Mouse (Mus musculus) liver, embryonic 11.5 days (tissue): ENCODE results near the gene Vdac1. TPM values are rescaled to one million over a fixed set of nuclear protein-coding genes. Genes with fewer than 3 reads are reported as not detected.
"Not testable (repeated sequence)": the region's sequence is repeated elsewhere in the genome, so short reads cannot be mapped to it uniquely, and the experiment has no call there.

Source experiments
- ATAC-seq: fragments of 200-750 bp; cut with Nextera tagmentation; replicated peaks from 2 replicates; pipeline ENCODE4 v1.8.0; 2017; ENCODE audit warnings: moderate number of reproducible peaks, mild to moderate bottlenecking, moderate TSS enrichment, moderate library complexity; ENCODE audit not compliant: low FRiP score
- DNase-seq: peaks from one replicate; pipeline ENCODE4 v3.0.0-alpha.2; 2017; ENCODE audit warnings: low spot score
- H3K27ac ChIP-seq: fragments of 300-500 bp; sonication (generic); 2 replicates; pipeline ENCODE4 v1.5.1; 2014; ENCODE audit warnings: mild to moderate bottlenecking, low read depth, low read length, control low read depth
- H3K27me3 ChIP-seq: fragments of 300-500 bp; sonication (generic); replicated peaks from 2 replicates; pipeline ENCODE4 v1.6.1; 2014; ENCODE audit warnings: low read length, mixed read lengths; ENCODE audit not compliant: control insufficient read depth, insufficient read depth
- H3K36me3 ChIP-seq: fragments of 300-500 bp; sonication (generic); 2 replicates; pipeline ENCODE4 v1.6.1; 2014; ENCODE audit warnings: mild to moderate bottlenecking, low read length, moderate library complexity, mixed read lengths; ENCODE audit not compliant: control insufficient read depth, insufficient read depth
- H3K4me1 ChIP-seq: fragments of 300-500 bp; sonication (generic); replicated peaks from 2 replicates; pipeline ENCODE4 v1.6.1; 2014; ENCODE audit warnings: low read length, mixed read lengths; ENCODE audit not compliant: control insufficient read depth, insufficient read depth
- H3K4me2 ChIP-seq: fragments of 300-500 bp; sonication (generic); 2 replicates; pipeline ENCODE4 v1.6.1; 2014; ENCODE audit warnings: mild to moderate bottlenecking, control low read depth, moderate library complexity
- H3K4me3 ChIP-seq: fragments of 300-500 bp; sonication (generic); 2 replicates; pipeline ENCODE4 v1.5.1; 2014; ENCODE audit warnings: low read depth, low read length, control low read depth
- H3K9ac ChIP-seq: fragments of 300-500 bp; sonication (generic); 2 replicates; pipeline ENCODE4 v1.6.1; 2014; ENCODE audit warnings: low read depth, low read length, control low read depth
- H3K9me3 ChIP-seq: fragments of 300-500 bp; sonication (generic); 2 replicates; pipeline ENCODE4 v1.6.1; 2016; ENCODE audit warnings: low read length, inconsistent platforms, mixed read lengths; ENCODE audit not compliant: control insufficient read depth
- WGBS: fragments of 180-500 bp; shearing (Covaris S2); extraction: QIAGEN DNeasy Blood & Tissue Kit; methylation state at CpG from one replicate; pipeline ENCODE4 v1.1.7; 2014; 5-methylcytosine and 5-hydroxymethylcytosine counted together
- polyA plus RNA-seq: library from polyadenylated mRNA; unstranded; fragments of >200 nt; fragmentation: Nextera tagmentation; extraction: Ambion mirVana; gene quantifications from 2 replicates; pipeline ENCODE4 v1.2.1, GENCODE M21; 2014

Vdac1 gene
- polyA plus RNA-seq, 1 experiment from 2014 or later, result 228 TPM

DNA sequence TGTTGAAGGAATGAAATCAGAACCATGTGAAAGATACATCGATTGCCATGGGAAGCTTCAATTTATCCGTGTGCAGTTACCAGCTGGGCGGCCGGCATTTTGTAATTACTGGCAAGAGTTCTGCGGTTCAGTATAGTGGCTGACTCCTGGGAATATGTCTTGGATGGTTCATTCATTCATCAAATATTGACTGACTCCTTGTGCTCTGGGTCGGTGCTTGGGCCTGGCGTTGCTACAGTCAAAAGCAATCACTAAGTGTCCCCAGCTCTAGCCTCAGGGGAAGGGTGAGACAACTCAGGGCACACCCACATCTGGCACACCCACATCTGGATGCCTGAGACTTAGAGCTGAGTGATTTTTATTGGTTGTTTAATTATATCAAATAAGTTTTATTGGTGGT lies 13.2 kb downstream of the Vdac1 start:
- H3K4me3 ChIP-seq, result no peak overlapping the region
- H3K9me3 ChIP-seq, result no peaks in the 10 kb centered on the region
- no peak overlapping the region for H3K9ac ChIP-seq
- H3K36me3 ChIP-seq, result peaks cover 29% of the 10 kb centered on the region
- 88% methylated on average over 7 of the region's 7 CpGs for WGBS
- H3K4me2 ChIP-seq, result no peak overlapping the region
- DNase-seq, result no peak
- H3K27me3 ChIP-seq, result no peaks in the 10 kb centered on the region
- peaks cover 12% of the 10 kb centered on the region for H3K4me1 ChIP-seq
- no peak overlapping the region for H3K27ac ChIP-seq
- no peak for ATAC-seq

DNA sequence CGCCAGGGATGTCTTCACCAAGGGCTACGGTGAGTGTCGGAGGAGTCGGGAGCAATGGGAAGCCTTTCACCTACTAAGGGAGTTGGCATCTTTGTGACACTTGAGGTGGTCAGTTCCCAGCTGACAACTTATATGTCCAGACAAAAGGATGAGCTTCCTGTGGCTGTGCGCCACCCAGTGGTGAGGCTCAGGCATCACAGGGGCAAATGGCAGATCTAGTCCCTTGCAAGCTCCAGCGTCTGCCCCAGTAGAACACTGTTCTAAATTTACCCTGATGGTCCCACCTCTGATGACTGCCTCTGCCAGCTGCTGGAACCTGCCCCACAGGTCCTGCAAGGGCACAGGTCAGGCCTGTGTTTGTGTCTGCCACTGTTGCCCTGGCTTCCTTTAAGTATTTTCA lies 13.7 kb downstream of the Vdac1 start:
- no peaks in the 10 kb centered on the region for H3K27me3 ChIP-seq
- H3K36me3 ChIP-seq, result peaks cover 31% of the 10 kb centered on the region
- H3K4me2 ChIP-seq, result no peak overlapping the region
- no peak overlapping the region for H3K9ac ChIP-seq
- H3K27ac ChIP-seq, result no peak overlapping the region
- H3K9me3 ChIP-seq, result no peaks in the 10 kb centered on the region
- 59% methylated on average over 6 of the region's 6 CpGs for WGBS
- ATAC-seq (no peak; the same call in 1 of the 2 replicates), DNase-seq (peak; percentile 54)
- H3K4me1 ChIP-seq, result peaks cover 12% of the 10 kb centered on the region
- H3K4me3 ChIP-seq, result no peak overlapping the region

DNA sequence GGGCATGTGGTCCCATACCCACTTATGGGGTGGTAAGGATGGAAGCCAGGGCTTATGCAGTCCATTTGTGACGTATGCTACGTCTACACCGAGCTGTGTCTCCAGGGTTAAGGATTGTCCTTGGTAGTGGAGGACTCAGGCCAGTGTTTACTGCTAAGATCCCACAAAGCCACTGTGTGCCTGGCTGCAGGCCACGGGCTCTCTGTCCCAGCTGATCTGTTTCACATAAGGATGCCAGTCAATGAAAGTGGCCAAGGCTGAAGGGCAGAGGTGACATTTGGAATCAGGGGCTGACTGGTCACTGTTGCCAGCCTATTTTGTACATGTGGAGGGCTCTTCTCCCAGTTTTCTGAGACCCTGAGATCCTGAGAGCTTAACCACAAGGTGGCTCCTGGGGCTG lies 16.9 kb downstream of the Vdac1 start:
- Histone ChIP-seq H3K4me1 (no peaks in the 10 kb centered on the region), H3K27ac (no peak overlapping the region), H3K27me3 (no peaks in the 10 kb centered on the region), H3K4me3 (no peak overlapping the region), H3K36me3 (peaks cover 47% of the 10 kb centered on the region), H3K9me3 (no peaks in the 10 kb centered on the region), H3K9ac (no peak overlapping the region), H3K4me2 (no peak overlapping the region)
- ATAC-seq (no peak), DNase-seq (no peak)
- 97% methylated on average over 4 of the region's 4 CpGs for WGBS

DNA sequence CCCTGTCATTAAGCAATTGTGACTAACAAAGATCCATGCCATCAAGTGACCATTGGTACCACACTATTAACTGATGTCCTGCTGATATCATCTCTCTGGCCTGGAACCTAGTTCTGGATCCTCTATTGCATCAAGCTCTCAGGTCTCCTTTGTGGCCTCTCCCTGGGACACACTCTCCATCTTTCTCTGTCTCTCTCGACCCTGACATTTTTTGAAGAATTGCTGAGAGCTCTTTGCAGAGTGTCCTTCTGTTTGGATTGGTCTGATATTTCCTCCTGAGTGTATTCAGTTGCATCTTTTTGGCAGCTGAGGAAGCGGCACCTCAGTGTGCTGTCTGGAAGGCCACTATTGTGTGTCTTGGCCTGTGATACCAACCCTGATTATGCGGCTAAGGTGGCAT lies 18.6 kb downstream of the Vdac1 start:
- Histone ChIP-seq H3K4me2 (no peak overlapping the region), H3K36me3 (peaks cover 57% of the 10 kb centered on the region), H3K4me1 (no peaks in the 10 kb centered on the region)

DNA sequence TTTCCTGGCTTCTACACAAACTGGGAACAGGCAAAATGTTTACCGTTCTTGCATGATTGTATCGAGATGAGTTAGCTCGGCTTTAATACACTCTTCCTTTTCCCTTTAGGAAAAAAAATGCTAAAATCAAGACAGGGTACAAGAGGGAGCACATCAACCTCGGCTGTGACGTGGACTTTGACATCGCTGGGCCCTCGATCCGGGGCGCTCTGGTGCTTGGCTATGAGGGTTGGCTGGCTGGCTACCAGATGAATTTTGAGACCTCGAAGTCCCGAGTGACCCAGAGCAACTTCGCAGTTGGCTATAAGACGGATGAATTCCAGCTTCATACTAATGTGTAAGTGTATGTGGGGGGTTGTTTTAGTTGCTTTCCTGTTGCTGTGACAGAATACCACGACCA lies 23.1 kb downstream of the Vdac1 start:
- no peak overlapping the region for H3K9ac ChIP-seq
- H3K9me3 ChIP-seq, result no peaks in the 10 kb centered on the region
- H3K27ac ChIP-seq, result no peak overlapping the region
- ATAC-seq, result no peak
- H3K27me3 ChIP-seq, result no peaks in the 10 kb centered on the region
- DNase-seq, result no peak
- no peaks in the 10 kb centered on the region for H3K4me1 ChIP-seq
- no peak overlapping the region for H3K4me3 ChIP-seq
- WGBS, result 94% methylated on average over 14 of the region's 14 CpGs
- H3K4me2 ChIP-seq, result no peak overlapping the region
- peaks cover 50% of the 10 kb centered on the region for H3K36me3 ChIP-seq

More for the DNA sequence above, 18.6 kb downstream of the Vdac1 start:
- H3K27ac ChIP-seq, result no peak overlapping the region
- H3K9ac ChIP-seq, result no peak overlapping the region
- H3K27me3 ChIP-seq, result no peaks in the 10 kb centered on the region
- 92% methylated on average over 3 of the region's 3 CpGs for WGBS
- no peaks in the 10 kb centered on the region for H3K9me3 ChIP-seq
- H3K4me3 ChIP-seq, result no peak overlapping the region
- DNase-seq (no peak), ATAC-seq (no peak)

DNA sequence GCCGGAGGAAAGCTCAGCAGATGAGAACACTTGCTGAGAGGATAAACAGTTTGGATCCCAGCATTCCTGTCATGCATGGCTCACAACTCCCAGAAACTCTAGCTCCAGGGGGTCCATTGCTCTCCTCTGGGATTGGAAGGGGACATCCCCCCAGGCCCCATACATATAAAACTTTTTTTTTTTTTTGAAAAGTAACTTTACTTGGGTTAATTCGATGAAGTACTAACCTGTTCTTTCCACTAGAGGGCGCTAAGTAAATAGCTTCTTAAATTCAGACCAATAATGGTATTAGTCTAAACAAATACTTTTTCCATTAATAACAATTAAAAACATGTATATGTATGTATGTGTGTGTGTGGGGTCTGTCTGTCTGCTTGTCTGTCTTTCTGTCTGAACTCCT lies 24.0 kb downstream of the Vdac1 start:
- no peak overlapping the region for H3K9ac ChIP-seq
- DNase-seq (no peak), ATAC-seq (no peak)
- 58% methylated on average over 3 of the region's 3 CpGs for WGBS
- no peak overlapping the region for H3K4me3 ChIP-seq
- H3K4me2 ChIP-seq, result no peak overlapping the region
- no peaks in the 10 kb centered on the region for H3K4me1 ChIP-seq
- H3K27ac ChIP-seq, result no peak overlapping the region
- no peaks in the 10 kb centered on the region for H3K9me3 ChIP-seq
- H3K27me3 ChIP-seq, result no peaks in the 10 kb centered on the region
- H3K36me3 ChIP-seq, result peaks cover 46% of the 10 kb centered on the region

DNA sequence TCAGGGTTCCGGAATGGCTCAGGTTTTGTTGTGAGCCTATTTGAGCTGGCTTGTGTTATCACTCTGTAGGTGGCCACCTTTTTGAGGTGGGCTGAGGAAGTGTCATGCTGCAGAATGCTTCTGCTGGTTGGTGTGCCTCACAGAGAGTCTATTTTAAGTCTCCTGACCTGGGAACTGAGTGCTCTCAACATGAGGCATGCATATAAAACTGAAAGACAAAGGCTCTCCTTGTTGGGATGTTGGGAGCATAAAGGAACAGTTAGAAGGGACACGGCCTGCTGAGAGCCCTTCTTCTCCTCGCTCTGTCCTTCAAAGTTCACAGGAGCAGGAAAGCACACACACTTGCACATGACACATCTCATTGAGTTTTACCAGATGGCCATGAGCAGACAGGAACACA lies 26.2 kb downstream of the Vdac1 start:
- WGBS, result 91% methylated on average over 3 of the region's 3 CpGs
- Histone ChIP-seq H3K27me3 (no peaks in the 10 kb centered on the region), H3K9ac (no peak overlapping the region), H3K9me3 (no peaks in the 10 kb centered on the region), H3K4me1 (no peaks in the 10 kb centered on the region), H3K4me3 (no peak overlapping the region), H3K27ac (no peak overlapping the region), H3K4me2 (no peak overlapping the region), H3K36me3 (peaks cover 45% of the 10 kb centered on the region)
- ATAC-seq (no peak), DNase-seq (no peak)

DNA sequence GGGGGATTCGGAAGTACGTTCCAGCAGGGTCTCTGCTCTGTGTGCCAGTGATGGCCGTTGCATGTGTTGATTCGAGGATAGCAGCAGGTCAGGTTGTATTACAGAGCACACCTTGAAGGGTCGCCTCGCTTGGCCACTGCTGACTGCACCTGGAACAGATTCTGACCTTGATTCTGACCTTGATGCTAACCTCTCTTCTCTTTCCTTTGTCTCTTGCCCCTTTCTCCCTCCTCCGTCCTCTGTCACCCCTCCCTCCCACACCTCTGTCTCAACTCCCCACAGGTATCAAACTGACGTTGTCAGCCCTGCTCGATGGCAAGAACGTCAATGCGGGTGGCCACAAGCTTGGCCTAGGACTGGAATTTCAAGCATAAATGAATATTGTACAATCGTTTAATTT lies 27.5 kb downstream of the Vdac1 start:
- no peaks in the 10 kb centered on the region for H3K4me1 ChIP-seq
- H3K36me3 ChIP-seq, result peaks cover 36% of the 10 kb centered on the region
- no peak for ATAC-seq
- no peaks in the 10 kb centered on the region for H3K27me3 ChIP-seq
- H3K9me3 ChIP-seq, result no peaks in the 10 kb centered on the region
- DNase-seq, result no peak
- no peak overlapping the region for H3K27ac ChIP-seq
- H3K4me3 ChIP-seq, result no peak overlapping the region
- no peak overlapping the region for H3K4me2 ChIP-seq
- H3K9ac ChIP-seq, result no peak overlapping the region
- 87% methylated on average over 12 of the region's 12 CpGs for WGBS

DNA sequence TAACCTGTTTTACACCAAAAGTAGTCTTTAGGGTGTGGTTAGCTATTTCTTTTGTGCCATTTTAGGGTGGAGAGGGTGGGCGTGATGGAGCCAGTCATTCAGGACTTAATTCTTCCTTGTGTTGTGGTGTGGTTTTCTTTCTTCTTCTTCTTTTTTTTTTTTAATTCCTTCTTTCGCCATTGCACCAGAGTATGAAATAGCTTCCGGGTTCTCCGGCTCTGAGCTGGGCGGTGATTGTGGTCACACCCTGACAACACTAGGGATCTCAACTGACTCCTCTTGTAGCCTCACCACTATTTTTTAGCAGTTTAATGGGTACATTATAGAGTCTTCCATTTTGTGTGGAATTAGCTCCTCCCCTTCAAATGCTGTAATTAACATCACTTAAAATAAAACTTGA lies 28.3 kb downstream of the Vdac1 start:
- not testable (repeated sequence) for DNase-seq, H3K27me3 ChIP-seq, H3K27ac ChIP-seq, H3K4me2 ChIP-seq, H3K9me3 ChIP-seq, ATAC-seq, H3K9ac ChIP-seq, H3K4me3 ChIP-seq, H3K4me1 ChIP-seq
- peaks cover 32% of the 10 kb centered on the region for H3K36me3 ChIP-seq
- 90% methylated on average over 5 of the region's 5 CpGs for WGBS
